Mouse (Mus musculus): Measurements from ENCODE around the gene Pappa2.

Pappa2 gene

GRCm38 (mm10) chr1:158765842-158766241, 214.4 kb downstream of the Pappa2 start:
- no peak for DNase-seq (ENCODE audit: low read depth, low spot score)

- no peak for DNase-seq (ENCODE audit: low read depth, low spot score)
Measured at GRCm38 (mm10) chr1:158764727-158765126, 215.6 kb downstream of the Pappa2 start.

GRCm38 (mm10) chr1:158764211-158764610, 216.1 kb downstream of the Pappa2 start:
- DNase-seq (ENCODE audit: low read depth, low spot score), result no peak

DNA sequence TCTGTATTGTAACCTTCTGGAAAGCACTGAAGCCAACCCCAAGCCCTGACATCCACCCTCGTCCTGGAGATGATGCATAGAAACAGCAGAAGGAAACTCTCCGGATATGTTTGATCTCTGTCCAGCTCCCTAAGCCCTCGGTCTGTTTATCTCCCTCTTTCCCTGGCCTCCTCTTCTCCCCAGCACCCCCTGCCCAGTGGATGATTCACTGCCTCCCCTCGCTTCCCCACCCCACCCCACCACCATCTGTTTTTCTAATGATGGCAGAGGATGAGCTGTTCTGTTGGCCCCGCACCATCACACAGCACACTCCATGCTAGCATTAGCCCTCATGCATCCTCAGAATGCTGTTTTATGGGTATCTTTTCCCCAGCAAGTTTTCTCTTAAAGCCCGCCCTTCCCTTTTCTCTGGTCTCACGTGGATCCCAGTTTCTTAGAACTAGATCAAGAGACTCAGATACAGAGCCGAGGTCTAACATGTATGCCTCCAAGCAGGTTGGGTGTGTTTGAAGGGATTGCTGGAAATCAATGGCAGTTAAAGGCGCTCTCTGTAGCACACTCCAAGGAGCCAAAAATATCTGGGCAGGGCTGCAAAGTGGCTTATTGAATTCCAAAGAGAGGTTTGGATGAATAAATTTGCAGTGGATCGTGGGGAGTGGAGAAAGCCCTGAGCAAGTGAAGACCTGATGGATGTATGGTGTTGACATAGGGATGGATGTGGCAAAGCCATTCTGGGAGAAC, 231.8 kb downstream of the Pappa2 start:
- no peak for DNase-seq (ENCODE audit: low read depth, low spot score)

DNA sequence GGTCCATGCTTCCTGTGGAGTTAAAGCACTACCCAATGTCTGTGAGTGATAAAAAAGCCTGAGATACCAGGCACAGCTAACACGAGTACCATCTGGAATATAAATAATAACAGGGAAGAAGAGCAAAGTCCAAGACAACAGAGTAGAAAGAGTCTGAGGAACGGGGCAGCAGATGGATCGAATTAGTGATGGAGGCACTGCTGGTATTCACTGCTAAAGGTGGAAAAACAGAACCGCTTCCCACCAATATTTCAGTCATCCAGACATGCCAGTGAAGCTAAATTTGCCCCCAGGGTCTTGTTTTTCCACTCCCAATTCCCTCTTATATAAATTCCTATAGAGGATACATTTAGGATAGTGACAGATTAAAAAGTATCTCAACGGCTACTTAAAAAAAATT, 238.8 kb downstream of the Pappa2 start:
- DNase-seq (ENCODE audit: low read depth, low spot score), result peak; percentile 46

GRCm38 (mm10) chr1:158740949-158741348, 239.3 kb downstream of the Pappa2 start:
- DNase-seq (ENCODE audit: low read depth, low spot score), result no peak

DNA sequence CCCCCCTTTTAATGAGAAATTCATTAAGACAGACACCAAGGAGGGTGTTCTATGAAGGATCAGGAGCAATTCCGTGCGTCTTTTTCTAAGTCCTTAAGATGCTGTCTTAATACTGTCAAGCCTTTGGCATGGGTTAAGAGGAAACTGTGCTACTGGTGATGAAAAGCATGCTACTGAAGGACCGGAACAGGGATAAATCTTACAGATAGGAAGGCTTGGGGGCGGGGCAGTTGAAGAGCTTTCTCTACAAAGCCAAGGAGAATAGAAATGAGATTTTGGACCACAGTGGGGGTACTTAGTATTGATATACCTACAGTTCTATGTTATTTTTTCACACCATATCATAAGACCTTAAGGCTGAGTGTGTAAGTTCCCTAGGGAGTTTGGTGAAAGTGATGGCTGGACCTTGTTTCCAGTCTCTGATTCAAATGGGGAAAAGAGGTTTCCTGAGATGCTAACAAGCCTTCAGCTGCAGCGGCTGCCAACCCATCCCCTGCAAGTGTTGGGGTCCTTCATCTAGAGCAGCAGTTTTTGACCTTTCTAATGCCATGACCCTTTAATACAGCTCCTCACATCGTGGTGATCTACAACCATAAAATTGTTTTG, 240.0 kb downstream of the Pappa2 start:
- DNase-seq (ENCODE audit: low read depth, low spot score), result no peak

DNA sequence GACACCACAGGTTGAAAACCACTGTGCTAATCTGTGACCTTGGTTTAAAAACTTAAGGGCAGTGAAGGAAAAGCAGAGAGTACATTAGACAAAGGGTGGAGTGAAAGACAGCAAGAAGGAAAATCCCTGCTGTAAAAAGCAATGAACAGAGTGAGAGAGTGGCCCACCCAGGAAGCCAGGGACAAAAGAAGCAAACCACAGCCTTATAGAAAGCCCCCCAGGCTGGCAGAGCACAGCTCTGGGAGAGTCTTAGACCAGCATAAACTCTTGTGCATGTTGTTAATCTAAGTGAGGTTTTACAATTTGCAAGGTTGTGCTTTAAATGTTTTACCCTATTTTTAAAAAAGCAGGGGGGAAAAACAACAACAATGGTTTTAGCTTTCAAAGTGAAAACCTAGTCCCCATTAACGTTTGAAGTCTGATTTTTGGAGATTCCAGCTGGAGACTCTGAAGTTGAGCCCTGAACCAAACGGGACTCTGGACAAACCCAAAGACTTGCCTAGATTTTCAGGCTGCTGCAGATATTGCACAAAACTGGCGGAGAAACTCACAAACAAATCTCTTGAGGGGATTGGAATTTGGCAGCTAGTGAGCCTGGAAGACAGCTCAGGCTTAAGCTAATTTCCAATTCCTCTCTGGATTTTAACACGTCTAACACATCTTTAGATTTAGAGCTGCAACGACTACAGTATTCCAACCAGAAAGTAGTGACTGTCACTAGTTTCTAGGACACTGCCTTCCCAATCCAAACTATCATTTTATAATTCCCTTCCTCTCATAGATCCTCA, 241.0 kb downstream of the Pappa2 start:
- DNase-seq (ENCODE audit: low read depth, low spot score), result no peak

GRCm38 (mm10) chr1:158732868-158733496, 247.3 kb downstream of the Pappa2 start:
- DNase-seq (ENCODE audit: low read depth, low spot score), result no peak

- peak; percentile 40 for DNase-seq (ENCODE audit: low read depth, low spot score)
Measured at GRCm38 (mm10) chr1:158713301-158714095, 266.8 kb downstream of the Pappa2 start.

DNA sequence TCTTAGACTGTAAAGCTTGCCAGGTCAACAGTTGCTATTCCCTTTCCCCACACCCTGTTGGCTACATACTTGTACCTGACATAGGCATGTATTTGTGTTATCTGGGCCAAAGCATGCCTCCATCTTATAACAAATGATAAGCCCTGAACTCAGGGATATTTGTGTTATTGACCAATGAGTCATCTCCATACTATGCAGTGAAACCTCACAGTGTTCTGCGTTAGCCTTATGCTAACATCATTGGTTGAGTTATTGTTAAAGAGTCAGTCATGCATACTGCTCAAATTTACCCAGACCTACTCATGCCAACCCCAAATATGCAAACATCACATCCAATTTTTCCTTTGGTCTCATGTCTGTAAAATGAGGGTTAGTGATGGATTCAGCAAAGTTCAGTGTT, 279.0 kb downstream of the Pappa2 start:
- DNase-seq (ENCODE audit: low read depth, low spot score), result no peak

DNA sequence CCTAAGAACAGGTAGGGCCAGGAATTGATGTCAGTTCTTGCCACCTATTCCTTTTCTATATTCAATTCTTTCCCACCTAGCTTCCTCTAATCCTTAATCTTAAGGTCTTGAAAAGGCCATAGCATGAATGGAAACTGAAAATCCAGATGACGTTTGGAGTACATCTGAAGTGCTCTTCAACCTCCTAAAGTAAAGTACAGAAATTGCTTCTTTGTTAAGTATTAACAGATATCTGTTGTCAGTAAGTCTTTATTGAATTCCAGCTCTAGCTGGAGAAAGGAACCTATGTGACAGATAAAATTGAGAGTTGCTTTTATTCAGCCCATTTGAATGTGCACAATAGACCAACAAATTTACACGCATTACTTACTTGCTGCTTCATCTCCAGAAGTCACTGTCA, 280.1 kb downstream of the Pappa2 start:
- DNase-seq (ENCODE audit: low read depth, low spot score), result no peak

DNA sequence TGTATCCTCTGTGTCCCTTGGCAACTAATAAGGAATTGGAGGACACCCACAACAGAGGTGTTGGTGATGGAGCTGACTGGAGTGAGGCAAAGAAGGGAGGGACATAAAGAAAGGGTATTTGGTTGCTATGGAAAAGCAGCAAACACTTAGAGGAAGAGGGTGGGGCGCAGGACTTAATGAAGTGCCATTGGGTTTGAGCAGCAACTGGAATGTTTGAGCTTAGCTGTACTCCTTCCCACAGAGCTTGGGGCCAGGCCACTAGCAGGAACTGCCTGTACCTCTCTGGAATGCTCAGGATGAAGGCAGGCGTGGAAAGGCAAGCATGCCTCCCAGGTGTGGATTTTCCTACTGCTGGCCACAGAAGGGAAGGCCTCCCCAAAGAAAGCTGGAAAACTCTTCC, 281.0 kb downstream of the Pappa2 start:
- no peak for DNase-seq (ENCODE audit: low read depth, low spot score)

DNA sequence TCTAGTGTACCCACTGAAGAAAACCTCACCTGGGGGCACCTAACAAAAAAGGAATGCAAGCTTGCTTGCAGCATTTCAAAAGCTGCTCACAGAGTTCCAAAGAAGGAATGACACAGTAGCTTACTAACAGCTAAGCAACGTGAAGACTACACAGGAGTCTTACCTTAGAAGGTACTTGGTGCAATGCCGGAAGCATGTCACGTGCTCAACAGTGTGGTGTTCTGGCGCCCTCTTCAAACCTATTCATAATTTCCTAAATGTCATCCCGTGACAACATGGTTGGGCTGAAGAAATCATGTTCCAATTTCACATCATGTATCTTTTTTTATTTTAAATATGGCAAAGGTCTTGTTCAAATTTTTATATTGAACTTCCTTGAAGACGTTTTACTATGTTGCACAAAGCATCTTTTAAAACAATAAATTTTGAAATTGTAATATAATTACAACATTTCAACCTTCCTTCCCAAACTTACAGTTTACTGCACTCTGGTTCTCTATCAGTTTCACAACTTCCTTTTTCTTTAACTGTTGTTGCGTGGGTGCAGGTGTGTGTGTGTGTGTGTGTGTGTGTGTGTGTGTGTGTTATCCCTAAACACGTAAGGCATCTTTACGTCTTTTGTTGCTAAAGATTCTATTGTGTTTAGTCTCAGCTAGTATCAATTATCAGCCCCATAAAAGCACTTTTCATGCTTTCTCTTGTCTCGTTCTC, 282.3 kb downstream of the Pappa2 start:
- DNase-seq (ENCODE audit: low read depth, low spot score), result no peak

DNA sequence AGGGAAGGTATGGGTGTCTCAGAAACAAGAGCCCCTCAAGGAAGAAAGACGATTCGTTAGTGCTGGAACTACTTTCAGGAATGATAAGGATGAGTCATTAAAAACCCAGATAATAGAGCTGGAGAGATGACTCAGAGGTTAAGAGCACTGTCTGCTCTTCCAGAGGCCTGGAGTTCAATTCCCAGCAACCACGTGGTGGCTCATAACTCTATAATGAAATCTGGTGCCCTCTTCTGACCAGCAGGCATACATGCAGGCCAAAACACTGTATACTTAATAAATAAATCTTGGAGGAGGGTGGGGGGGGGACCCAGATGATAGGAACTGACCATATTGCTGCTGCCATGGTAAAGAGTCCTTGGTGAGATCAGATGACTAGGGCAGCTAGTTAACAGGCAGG, 282.9 kb downstream of the Pappa2 start:
- no peak for DNase-seq (ENCODE audit: low read depth, low spot score)

- DNase-seq (ENCODE audit: low read depth, low spot score), result no peak
Measured at GRCm38 (mm10) chr1:158687726-158688125, 292.6 kb downstream of the Pappa2 start.

DNA sequence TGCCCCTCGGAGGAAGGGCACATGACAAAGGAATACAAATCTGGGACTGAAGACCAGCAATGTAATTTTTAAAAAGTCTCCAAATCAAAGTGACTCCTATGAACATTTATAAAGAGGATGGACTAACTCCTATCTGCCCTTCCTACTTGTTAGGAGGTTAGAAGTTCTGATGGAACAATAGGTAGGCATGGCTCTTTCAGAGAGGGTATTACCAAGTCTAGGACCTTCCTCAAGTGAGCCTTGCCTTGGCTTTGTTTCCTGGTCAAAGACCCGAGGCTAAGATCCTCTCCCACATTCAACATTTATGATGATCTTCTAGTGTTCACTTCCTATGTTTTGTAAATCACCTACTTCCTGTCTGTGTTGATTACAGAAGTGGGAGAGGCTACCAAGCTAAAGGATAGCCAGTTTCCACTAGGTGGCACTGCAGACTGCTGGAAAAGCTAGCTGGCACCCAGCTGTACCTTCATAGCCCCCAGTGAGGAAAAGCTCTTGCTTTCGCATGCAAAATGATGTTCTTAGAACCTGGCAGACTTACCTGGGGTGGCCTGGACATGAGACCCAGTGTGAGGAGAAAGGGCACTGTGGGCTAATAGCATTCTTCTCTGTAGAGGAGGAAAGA, 310.2 kb downstream of the Pappa2 start:
- peak; percentile 70 for DNase-seq (ENCODE audit: low read depth, low spot score)

GRCm38 (mm10) chr1:158666001-158666400, 314.3 kb downstream of the Pappa2 start:
- DNase-seq (ENCODE audit: low read depth, low spot score), result no peak

Data from forelimb bud, embryonic 11.5 days (tissue).